Mouse (Mus musculus) liver, embryonic 15.5 days (tissue): ENCODE measurements around the gene Izumo2. TPM values are rescaled to one million over a fixed set of nuclear protein-coding genes. Genes with fewer than 3 reads are reported as not detected.
"Not testable (repeated sequence)": the region's sequence is repeated elsewhere in the genome, so short reads cannot be mapped to it uniquely, and the experiment has no call there.

Experiments used
- ATAC-seq: fragments of 200-750 bp; cut with Nextera tagmentation; 2 replicates; pipeline ENCODE4 v1.8.0; 2017; ENCODE audit warnings: moderate number of reproducible peaks, mild to moderate bottlenecking, moderate library complexity; ENCODE audit not compliant: insufficient read depth
- H3K27ac ChIP-seq: fragments of 300-500 bp; sonication (generic); replicated peaks from 2 replicates; pipeline ENCODE4 v1.5.1; 2015; ENCODE audit warnings: mild to moderate bottlenecking, inconsistent platforms
- H3K27me3 ChIP-seq: fragments of 300-500 bp; sonication (generic); 2 replicates; pipeline ENCODE4 v1.6.1; 2015; ENCODE audit warnings: mild to moderate bottlenecking, inconsistent platforms
- H3K36me3 ChIP-seq: fragments of 300-500 bp; sonication (generic); replicated peaks from 2 replicates; pipeline ENCODE4 v1.6.1; 2015; ENCODE audit warnings: moderate library complexity, mild to moderate bottlenecking, inconsistent platforms
- H3K4me1 ChIP-seq: fragments of 300-500 bp; sonication (generic); replicated peaks from 2 replicates; pipeline ENCODE4 v1.6.1; 2015; ENCODE audit warnings: inconsistent platforms
- H3K4me2 ChIP-seq: fragments of 300-500 bp; sonication (generic); 2 replicates; pipeline ENCODE4 v1.6.1; 2015; ENCODE audit warnings: moderate library complexity, mild to moderate bottlenecking, inconsistent platforms
- H3K4me3 ChIP-seq: fragments of 300-500 bp; sonication (generic); replicated peaks from 2 replicates; pipeline ENCODE4 v1.5.1; 2015; ENCODE audit warnings: mild to moderate bottlenecking, inconsistent platforms
- H3K9ac ChIP-seq: fragments of 300-500 bp; sonication (generic); 2 replicates; pipeline ENCODE4 v1.6.1; 2015; ENCODE audit warnings: moderate library complexity, mild to moderate bottlenecking, inconsistent platforms
- H3K9me3 ChIP-seq: fragments of 300-500 bp; sonication (generic); replicated peaks from 2 replicates; pipeline ENCODE4 v1.6.1; 2016; ENCODE audit warnings: inconsistent platforms
- WGBS: fragments of 180-500 bp; shearing (Covaris S2); methylation state at CpG from one replicate; pipeline ENCODE4 v1.1.7; 2015; ENCODE audit warnings: mixed read lengths; ENCODE audit not compliant: insufficient replicate concordance; 5-methylcytosine and 5-hydroxymethylcytosine counted together
- polyA plus RNA-seq: library from polyadenylated mRNA; unstranded; fragments of >200 nt; fragmentation: Nextera tagmentation; extraction: Ambion mirVana; gene quantifications from 2 replicates; pipeline ENCODE4 v1.2.1, GENCODE M21; 2015

Gene Izumo2
- polyA plus RNA-seq, 1 experiment from 2014 or later: not detected

GRCm38 (mm10) chr7:44697191-44697710, 11.3 kb upstream of the Izumo2 start:
- H3K4me3 ChIP-seq: no peak overlapping the region
- H3K27ac ChIP-seq: no peak overlapping the region
- no peaks in the 10 kb centered on the region for H3K36me3 ChIP-seq
- no peak overlapping the region; the same call in 1 of the 2 replicates for H3K4me2 ChIP-seq
- H3K27me3 ChIP-seq: peaks cover 8% of the 10 kb centered on the region; the same call in 1 of the 2 replicates
- WGBS: 15% methylated on average over 20 of the region's 20 CpGs
- no peaks in the 10 kb centered on the region for H3K9me3 ChIP-seq
- peaks cover 8% of the 10 kb centered on the region; the same call in 1 of the 2 replicates for H3K4me1 ChIP-seq
- ATAC-seq: no peak
- H3K9ac ChIP-seq: no peak overlapping the region

- Histone ChIP-seq H3K4me1 (peaks cover 8% of the 10 kb centered on the region; the same call in 1 of the 2 replicates), H3K27ac (no peak overlapping the region), H3K9me3 (no peaks in the 10 kb centered on the region), H3K27me3 (peaks cover 8% of the 10 kb centered on the region; the same call in 1 of the 2 replicates), H3K4me2 (no peak overlapping the region), H3K9ac (no peak overlapping the region), H3K36me3 (no peaks in the 10 kb centered on the region), H3K4me3 (no peak overlapping the region)
- WGBS: 22% methylated on average over 7 of the region's 7 CpGs
- ATAC-seq: no peak
Measured at GRCm38 (mm10) chr7:44697980-44698379, 10.6 kb upstream of the Izumo2 start.

DNA sequence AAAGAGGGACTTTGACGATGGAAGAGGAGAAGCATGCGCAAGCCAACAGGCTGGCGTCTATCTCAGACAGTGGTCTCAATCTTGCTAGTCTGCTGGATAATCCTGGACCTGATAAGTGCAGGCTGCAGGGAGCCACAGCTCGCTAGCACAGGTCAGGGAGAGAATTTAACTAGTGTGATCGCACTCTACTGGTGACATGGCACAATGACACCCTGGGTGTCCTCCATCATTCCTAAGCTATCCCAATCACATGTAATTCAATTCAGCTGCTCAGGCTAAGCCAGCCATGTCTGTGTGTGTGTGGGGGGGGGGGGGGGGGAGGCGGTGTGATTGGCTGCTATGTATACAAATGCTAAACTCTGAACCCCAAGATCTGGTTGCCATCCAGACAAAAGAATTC, 6.6 kb upstream of the Izumo2 start:
- no peak for ATAC-seq
- no peaks in the 10 kb centered on the region for H3K36me3 ChIP-seq
- H3K27ac ChIP-seq: no peak overlapping the region
- WGBS: 5% methylated on average over 6 of the region's 6 CpGs
- H3K9me3 ChIP-seq: no peaks in the 10 kb centered on the region
- H3K4me1 ChIP-seq: peaks cover 8% of the 10 kb centered on the region; the same call in 1 of the 2 replicates
- no peak overlapping the region for H3K4me2 ChIP-seq
- H3K4me3 ChIP-seq: no peak overlapping the region
- peaks cover 5% of the 10 kb centered on the region; the same call in 1 of the 2 replicates for H3K27me3 ChIP-seq
- H3K9ac ChIP-seq: no peak overlapping the region

- Histone ChIP-seq H3K4me3 (no peak overlapping the region), H3K4me2 (no peak overlapping the region), H3K27ac (no peak overlapping the region), H3K36me3 (no peaks in the 10 kb centered on the region), H3K27me3 (no peaks in the 10 kb centered on the region), H3K4me1 (no peaks in the 10 kb centered on the region), H3K9ac (no peak overlapping the region), H3K9me3 (no peaks in the 10 kb centered on the region)
- no peak for ATAC-seq
- 55% methylated on average over 8 of the region's 8 CpGs for WGBS
Measured at GRCm38 (mm10) chr7:44702985-44703384, 5.6 kb upstream of the Izumo2 start.

DNA sequence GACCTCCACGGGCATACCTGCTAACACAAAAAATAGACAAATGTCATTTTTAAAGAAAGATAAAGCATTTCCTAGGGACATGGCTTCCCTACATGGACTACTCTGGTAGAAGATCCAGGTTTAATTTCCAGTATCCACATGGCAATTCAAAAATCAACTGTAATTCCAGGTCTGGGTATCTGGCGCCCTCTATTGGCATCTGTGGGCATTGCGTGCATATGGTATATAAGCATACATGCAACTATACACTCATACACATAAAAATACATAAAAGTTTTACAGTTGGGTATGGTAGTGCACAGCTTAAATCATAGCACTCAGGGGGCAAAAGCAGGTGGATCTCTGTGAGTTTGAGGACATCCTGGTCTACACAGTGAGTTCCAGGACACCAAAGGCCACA, 4.2 kb upstream of the Izumo2 start:
- Histone ChIP-seq H3K27me3 (no peaks in the 10 kb centered on the region), H3K4me3 (no peak overlapping the region), H3K9me3 (no peaks in the 10 kb centered on the region), H3K27ac (no peak overlapping the region), H3K9ac (no peak overlapping the region), H3K4me1 (no peaks in the 10 kb centered on the region), H3K4me2 (no peak overlapping the region), H3K36me3 (no peaks in the 10 kb centered on the region)
- no peak for ATAC-seq
- 53% methylated on average over 3 of the region's 3 CpGs for WGBS

DNA sequence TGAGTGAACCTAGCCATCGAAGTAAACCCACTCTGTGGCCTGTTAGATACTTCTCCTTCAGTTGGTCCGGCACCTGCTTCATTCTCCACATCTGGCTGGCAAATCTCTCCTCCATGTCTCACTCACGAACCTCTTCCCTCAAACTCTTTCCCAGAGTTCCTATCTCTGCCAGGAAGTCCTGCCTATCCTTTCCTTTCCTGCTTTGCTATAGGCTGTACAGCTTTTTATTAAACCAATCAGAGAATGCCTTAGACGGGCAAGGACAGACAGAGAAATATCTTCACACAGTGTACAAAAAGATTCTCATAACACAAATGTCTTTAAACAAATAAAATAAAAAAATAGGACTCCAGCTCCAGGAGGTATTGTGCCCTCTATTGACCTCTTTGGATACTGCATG, 3.5 kb upstream of the Izumo2 start:
- Histone ChIP-seq H3K27ac (no peak overlapping the region), H3K4me1 (no peaks in the 10 kb centered on the region), H3K27me3 (no peaks in the 10 kb centered on the region), H3K36me3 (no peaks in the 10 kb centered on the region), H3K9me3 (no peaks in the 10 kb centered on the region), H3K4me3 (no peak overlapping the region), H3K4me2 (no peak overlapping the region), H3K9ac (no peak overlapping the region)
- no peak for ATAC-seq
- WGBS: 61% methylated on average over 4 of the region's 4 CpGs

DNA sequence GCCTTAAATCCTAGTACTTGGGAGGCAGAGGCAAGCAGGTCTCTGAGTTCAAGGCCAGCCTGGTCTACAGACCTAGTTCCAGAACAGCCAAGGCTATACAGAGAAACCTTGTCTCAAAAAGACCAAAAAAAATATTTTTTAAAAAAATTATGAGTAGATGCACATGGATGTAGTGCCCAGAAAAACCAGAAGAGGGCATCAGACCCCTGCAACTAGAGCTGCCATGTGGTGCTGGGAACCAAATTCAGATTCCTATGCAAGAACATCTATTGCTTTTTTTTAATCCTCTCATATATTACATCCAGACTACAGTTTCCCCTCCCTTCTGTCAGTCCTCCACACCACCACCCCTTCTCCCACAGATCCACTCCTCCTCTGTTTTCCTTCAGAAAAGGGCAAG, 2.2 kb upstream of the Izumo2 start:
- Histone ChIP-seq H3K4me1 (no peaks in the 10 kb centered on the region), H3K27me3 (no peaks in the 10 kb centered on the region), H3K9me3 (no peaks in the 10 kb centered on the region), H3K27ac (no peak overlapping the region), H3K4me2 (no peak overlapping the region), H3K9ac (no peak overlapping the region), H3K36me3 (no peaks in the 10 kb centered on the region), H3K4me3 (no peak overlapping the region)
- no peak for ATAC-seq

- Histone ChIP-seq H3K9ac (no peak overlapping the region), H3K36me3 (no peaks in the 10 kb centered on the region), H3K4me2 (no peak overlapping the region), H3K9me3 (no peaks in the 10 kb centered on the region), H3K4me1 (no peaks in the 10 kb centered on the region), H3K27me3 (no peaks in the 10 kb centered on the region), H3K4me3 (no peak overlapping the region), H3K27ac (no peak overlapping the region)
- WGBS: 60% methylated on average over 5 of the region's 5 CpGs
- ATAC-seq: no peak
Measured at GRCm38 (mm10) chr7:44707169-44707675, 1.3 kb upstream of the Izumo2 start.

GRCm38 (mm10) chr7:44708093-44708492, 449 bp upstream of the Izumo2 start:
- not testable (repeated sequence) for H3K4me2 ChIP-seq, H3K27me3 ChIP-seq, ATAC-seq, H3K4me1 ChIP-seq, H3K36me3 ChIP-seq, H3K4me3 ChIP-seq, H3K9ac ChIP-seq, H3K9me3 ChIP-seq, H3K27ac ChIP-seq
- 68% methylated on average over 6 of the region's 6 CpGs for WGBS

GRCm38 (mm10) chr7:44709881-44710280, 1.3 kb downstream of the Izumo2 start:
- no peak overlapping the region for H3K4me2 ChIP-seq
- 63% methylated on average over 5 of the region's 5 CpGs for WGBS
- H3K4me1 ChIP-seq: no peaks in the 10 kb centered on the region
- H3K27me3 ChIP-seq: no peaks in the 10 kb centered on the region
- no peak overlapping the region for H3K4me3 ChIP-seq
- no peak for ATAC-seq
- no peaks in the 10 kb centered on the region for H3K36me3 ChIP-seq
- no peak overlapping the region for H3K27ac ChIP-seq
- H3K9me3 ChIP-seq: no peaks in the 10 kb centered on the region
- H3K9ac ChIP-seq: no peak overlapping the region

DNA sequence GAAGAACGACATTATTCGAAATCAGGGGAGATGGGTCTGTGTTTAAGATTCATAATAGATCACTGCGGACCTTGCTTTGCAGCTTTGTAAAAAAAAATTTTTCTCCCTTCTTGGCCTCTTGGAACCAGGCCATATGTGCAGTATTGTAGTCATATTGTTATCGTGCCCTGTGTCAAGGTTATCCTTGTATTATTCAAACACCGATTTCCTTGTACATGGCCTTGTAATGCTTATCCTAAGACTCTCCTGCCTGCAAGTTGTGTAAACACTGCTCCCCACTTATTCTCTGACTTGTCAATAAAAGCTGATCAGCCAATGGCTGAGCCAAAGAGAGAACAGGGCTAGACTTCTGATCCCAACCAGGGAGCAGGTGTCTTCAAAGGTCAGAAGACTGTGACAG, 13.5 kb downstream of the Izumo2 start:
- Histone ChIP-seq H3K9ac (no peak overlapping the region), H3K27me3 (no peaks in the 10 kb centered on the region), H3K36me3 (no peaks in the 10 kb centered on the region), H3K4me1 (no peaks in the 10 kb centered on the region), H3K4me3 (no peak overlapping the region), H3K4me2 (no peak overlapping the region), H3K27ac (no peak overlapping the region), H3K9me3 (no peaks in the 10 kb centered on the region)
- ATAC-seq: no peak
- WGBS: 63% methylated on average over 5 of the region's 5 CpGs

DNA sequence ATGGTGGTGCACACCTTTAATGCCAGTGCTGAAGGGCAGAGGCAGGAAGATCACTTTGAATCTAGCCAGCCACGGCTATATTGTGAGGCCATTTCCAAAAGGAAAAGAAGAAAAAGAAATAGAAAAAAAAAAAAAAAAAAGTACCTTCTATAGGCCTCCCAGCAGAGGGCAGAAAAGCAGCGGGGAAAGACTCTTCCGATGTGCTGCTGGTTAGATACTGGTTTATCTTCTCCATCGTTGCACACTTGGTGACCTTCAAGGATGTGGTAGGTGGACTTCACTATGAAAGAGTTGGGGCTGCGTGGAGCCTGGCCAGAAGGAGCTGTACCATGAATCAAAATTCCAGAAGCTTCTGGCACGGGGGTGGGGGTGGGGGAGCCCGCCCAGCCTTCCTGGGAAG, 15.8 kb downstream of the Izumo2 start:
- H3K4me1 ChIP-seq: no peaks in the 10 kb centered on the region
- H3K9me3 ChIP-seq: no peaks in the 10 kb centered on the region
- WGBS: 11% methylated on average over 7 of the region's 7 CpGs
- no peak for ATAC-seq
- no peaks in the 10 kb centered on the region for H3K27me3 ChIP-seq
- no peak overlapping the region for H3K9ac ChIP-seq
- no peak overlapping the region for H3K27ac ChIP-seq
- H3K4me3 ChIP-seq: no peak overlapping the region
- H3K4me2 ChIP-seq: no peak overlapping the region
- no peaks in the 10 kb centered on the region for H3K36me3 ChIP-seq
